Mouse (Mus musculus) megakaryocyte, embryonic 14.5 days (primary cell): ENCODE results near the gene Trem2.

Source experiments
- FLI1 ChIP-seq: IDR thresholded peaks from 2 replicates; pipeline ENCODE4 v1.6.1; 2012; ENCODE audit warnings: low read length, inconsistent platforms, mixed read lengths
- GATA1 ChIP-seq: IDR thresholded peaks from 3 replicates; pipeline ENCODE4 v1.6.1; 2012; ENCODE audit warnings: mixed read lengths, low read length, inconsistent platforms, borderline replicate concordance

GRCm38 (mm10) chr17:48312124-48312523 is 34.1 kb upstream of the Trem2 start:
- no peak for TF ChIP-seq GATA1
- TF ChIP-seq FLI1, result no peak
